Mouse (Mus musculus) Muller cell, postnatal 12 days (primary cell): ENCODE results near the gene Kcnv2.

ENCODE experiments used
- DNase-seq: peaks from one replicate; pipeline ENCODE4 v3.0.0-alpha.2; 2015; ENCODE audit errors: inconsistent ontology term

Gene Kcnv2

DNA sequence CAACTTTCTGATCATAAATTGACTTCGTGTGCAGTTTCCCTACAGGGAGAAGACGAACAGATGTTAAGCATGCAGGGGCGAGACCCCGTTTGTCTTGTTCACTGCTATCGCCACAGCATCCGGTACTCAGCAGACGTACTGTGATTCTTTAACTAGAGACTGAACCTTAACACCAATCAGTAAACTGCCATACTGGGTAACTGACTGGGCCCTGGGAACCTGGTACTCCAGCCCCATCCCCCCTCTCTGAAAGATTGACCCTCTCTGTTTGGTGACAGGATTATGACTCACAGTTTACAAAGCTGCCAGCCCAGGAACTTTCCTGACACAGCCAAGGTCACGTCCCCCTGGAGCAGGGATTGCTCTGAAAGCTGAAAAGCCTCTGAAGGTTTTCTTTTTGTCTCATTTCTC is 42.1 kb downstream of the Kcnv2 start:
- peak; percentile 88 for DNase-seq

DNA sequence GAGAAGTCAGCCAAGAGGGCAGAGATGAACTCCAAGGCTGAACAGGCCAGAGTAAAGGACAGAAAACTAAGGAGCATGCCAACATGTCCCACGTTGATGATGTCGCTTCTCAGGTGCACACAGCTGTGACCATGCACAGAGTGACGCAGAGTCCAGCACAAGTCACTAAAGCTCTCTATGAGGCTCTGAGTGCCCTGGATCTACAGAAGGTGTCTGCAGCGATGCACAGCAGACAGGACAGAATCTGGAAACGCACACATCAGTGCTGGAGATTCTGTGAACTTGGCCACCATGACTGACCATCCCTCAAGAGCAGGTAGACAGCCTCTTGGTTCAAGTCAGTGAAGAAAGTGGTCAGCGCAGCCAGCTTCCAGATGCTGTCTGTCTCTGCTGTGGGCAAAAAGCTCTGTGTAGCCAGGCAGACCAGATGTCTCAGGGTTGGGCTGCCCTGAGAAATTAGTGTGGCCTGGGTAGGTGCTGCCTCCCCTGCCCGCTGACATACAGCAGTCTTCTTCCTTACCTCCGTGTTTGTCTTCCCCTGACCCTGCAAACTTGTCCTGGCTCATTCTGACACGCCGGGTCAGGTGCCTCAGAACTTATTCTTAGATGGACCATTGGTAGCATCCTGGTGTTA is 43.8 kb downstream of the Kcnv2 start:
- no peak for DNase-seq

DNA sequence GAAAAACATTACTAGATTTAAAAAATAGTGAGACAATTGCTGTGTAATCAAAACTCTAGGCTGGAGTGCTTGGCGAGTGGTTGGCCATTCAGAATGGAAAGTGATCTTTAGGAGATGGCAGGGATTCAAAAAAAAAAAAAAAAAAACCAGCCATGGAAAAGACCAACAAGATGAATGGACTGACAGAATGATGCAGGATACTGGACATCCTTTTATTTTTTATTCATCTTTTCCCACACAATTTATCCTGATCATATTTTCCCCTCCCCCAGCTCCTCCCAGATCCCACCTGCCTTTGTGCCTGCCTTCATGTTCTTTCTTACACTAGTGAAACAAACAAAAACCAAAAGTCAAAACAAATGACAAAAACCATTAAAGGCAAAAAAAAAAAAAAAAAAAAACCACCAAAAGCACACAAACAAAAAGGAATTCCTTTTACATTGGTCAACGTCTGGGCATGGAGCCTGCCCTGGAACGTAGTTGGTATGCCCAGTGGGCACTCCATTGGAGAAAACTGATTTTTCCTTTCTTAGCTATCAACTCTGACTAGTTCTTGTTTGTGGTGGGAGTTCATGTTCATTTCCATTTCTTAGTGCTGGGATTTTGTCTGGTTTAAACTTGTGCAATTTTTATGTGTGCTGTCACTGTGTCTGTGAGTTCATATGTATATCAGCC is 47.2 kb downstream of the Kcnv2 start:
- peak; percentile 88 for DNase-seq

DNA sequence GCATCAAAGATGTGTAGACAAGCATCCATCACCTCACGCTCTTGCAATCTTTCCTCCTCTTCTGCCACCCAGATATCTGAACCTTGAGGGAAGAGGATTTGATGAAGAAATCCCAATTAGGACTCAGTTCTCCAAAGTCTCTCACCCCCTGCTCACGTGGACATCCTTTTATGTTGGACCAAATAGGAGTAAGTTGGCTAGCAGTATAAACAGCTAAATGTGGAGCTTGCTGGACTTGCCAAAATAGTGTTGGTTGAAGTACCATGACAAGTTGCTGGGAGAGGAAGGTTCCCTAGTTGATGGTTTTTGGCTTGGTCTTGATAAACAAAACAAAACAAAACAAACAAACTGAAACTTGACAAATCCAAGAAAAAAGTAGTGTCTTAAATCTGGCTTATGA is 47.8 kb downstream of the Kcnv2 start:
- DNase-seq, result no peak

DNA sequence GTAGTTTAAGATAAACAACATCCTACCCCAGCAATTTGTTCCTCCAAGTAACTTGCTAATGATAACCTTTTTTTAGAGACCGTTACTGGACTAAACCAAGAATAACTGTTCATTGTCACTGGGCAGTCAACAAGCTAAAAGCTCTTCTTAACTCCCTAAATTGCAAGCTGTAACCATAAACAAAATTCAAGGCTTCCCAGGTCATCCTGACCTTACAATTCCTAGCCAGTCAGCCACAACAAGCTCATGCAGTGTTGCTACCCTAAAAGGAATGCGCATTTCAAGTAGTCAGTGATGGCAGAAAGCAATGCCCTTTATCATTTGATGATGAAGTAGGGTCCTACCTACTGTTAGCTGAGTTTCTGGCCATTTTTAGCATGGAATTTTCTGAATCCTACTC is 48.4 kb downstream of the Kcnv2 start:
- no peak for DNase-seq

DNA sequence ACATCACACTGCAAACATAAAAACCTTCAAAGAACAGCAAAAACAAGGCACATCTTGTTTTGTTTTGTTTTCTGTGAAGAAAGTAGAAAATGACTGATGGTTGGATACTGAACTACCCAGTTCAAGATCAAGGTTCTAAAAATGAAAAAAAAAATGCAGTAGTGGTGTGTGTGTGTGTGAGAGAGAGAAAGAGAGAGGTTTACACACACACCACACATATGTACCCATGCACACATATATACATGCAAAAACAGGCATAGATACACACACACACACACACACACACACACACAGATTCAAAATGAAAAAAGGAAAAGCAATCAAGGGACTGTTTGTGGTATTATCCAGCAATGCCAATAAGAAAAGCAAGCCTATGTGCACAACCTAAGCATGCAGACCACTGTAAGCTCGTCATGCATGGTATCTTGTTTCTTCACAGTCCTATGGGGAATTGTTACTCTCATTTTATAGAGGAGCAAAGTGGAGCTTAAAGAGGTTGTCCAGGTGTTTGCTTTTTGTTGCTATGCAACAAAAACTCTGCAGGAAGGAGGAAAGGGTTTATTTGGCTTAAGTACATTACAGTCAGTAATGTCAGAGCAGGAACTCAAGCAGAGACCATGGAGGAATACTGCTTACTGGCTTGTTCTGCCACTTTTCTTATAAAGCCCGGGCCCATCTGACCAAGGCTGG is 57.5 kb downstream of the Kcnv2 start:
- DNase-seq, result no peak

DNA sequence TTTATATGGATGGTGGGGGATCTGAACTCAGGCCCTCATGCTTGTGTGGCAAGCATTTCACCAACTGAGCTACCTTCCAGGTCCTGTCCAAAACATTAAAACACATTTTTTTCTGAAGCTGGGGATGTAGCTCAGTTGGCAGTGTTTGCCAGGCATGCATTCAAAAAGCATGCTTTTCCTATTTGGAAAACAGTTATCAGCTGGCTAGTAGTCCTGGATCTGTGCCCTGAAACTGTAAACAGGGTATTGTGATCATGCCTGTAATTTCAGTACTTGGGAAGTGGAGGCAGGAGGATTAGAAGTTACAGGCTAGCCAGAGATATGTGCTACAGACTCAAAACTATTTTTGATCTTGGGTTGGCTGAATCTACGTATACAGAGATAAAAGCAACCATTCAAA is 59.7 kb downstream of the Kcnv2 start:
- no peak for DNase-seq

DNA sequence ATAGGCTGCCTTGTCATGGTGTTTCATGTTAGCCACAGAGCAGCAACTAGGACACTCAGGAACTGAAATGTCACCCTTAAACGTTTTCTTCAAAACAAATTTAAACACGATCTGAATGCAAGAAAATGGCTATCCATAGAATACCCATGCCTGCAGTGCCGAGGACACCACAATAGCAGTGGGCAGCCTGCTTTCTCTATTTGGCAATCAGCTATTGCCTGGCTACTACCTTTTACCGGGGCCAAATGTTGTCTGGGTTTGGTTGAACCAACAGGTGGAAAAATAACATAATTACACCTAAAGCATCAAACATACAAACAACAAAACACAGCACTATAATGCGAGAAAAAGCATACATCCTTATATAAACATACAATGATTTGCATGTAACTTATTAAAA is 60.9 kb downstream of the Kcnv2 start:
- DNase-seq, result no peak

DNA sequence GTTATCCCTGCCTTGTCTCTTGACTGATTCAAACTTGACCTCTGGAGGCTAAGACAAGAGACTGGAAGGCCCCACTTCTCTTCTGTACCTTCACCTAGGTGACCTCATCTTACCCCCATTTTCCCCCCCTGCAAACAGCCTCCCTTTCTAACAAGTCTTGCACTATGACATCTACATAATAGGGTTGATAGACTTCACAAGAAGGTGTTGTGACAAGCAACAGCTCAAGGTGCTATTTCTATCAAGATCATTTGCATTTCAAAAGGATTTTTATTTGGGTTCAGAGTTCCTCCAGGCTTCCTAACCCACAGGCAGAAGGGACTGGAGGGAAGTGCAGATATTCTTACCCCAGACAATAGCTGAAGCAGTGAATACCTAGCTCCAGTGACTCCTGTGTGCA is 62.9 kb downstream of the Kcnv2 start:
- DNase-seq, result no peak
